Mouse (Mus musculus) liver, embryonic 14.5 days (tissue): ENCODE data around the gene Tspan32.

Source experiments
- CTCF ChIP-seq: IDR thresholded peaks from 2 replicates; pipeline ENCODE4 v1.5.1; 2016; ENCODE audit warnings: antibody characterized with exemption, low read depth, control low read depth
- EP300 ChIP-seq: IDR thresholded peaks from 2 replicates; pipeline ENCODE4 v1.6.1; 2016; ENCODE audit warnings: antibody characterized with exemption, low read depth

- 0 out of 2 replicates have a peak, but pooled peaks have one; percentile 11 for TF ChIP-seq CTCF
- TF ChIP-seq EP300 = no peak
These were observed 48.4 kb downstream of the Tspan32 start for GRCm38 (mm10) chr7:143053008-143053899.
